Mouse (Mus musculus): ENCODE results near the gene Knop1.
A peak's percentile ranks its signal among the peaks of the same experiment; 100 is the strongest.

Knop1 gene

GRCm38 (mm10) chr7:118846329-118846728 is 9.7 kb downstream of the Knop1 start:
- DNase-seq (ENCODE audit: low read depth) = peak; percentile 20

- no peak for DNase-seq (ENCODE audit: low read depth)
These were observed 10.9 kb downstream of the Knop1 start for GRCm38 (mm10) chr7:118845141-118845540.

- DNase-seq (ENCODE audit: low read depth) = peak; percentile 21
These were observed 13.1 kb downstream of the Knop1 start for GRCm38 (mm10) chr7:118842938-118843337.

- DNase-seq (ENCODE audit: low read depth) = peak; percentile 60
These were observed 14.3 kb downstream of the Knop1 start for GRCm38 (mm10) chr7:118841796-118842195.

- DNase-seq (ENCODE audit: low read depth) = no peak
These were observed 14.9 kb downstream of the Knop1 start for GRCm38 (mm10) chr7:118841030-118841745.

- DNase-seq (ENCODE audit: low read depth) = no peak
These were observed 18.2 kb downstream of the Knop1 start for GRCm38 (mm10) chr7:118837901-118838300.

- peak; percentile 83 for DNase-seq (ENCODE audit: low read depth)
These were observed 28.1 kb downstream of the Knop1 start for GRCm38 (mm10) chr7:118827975-118828416.

GRCm38 (mm10) chr7:118824451-118824850 is 31.6 kb downstream of the Knop1 start:
- DNase-seq (ENCODE audit: low read depth) = no peak

- DNase-seq (ENCODE audit: low read depth) = no peak
These were observed 34.0 kb downstream of the Knop1 start for GRCm38 (mm10) chr7:118821887-118822556.

- no peak for DNase-seq (ENCODE audit: low read depth)
These were observed 34.7 kb downstream of the Knop1 start for GRCm38 (mm10) chr7:118821356-118821755.

- no peak for DNase-seq (ENCODE audit: low read depth)
These were observed 36.4 kb downstream of the Knop1 start for GRCm38 (mm10) chr7:118819666-118820065.

GRCm38 (mm10) chr7:118817741-118818140 is 38.3 kb downstream of the Knop1 start:
- DNase-seq (ENCODE audit: low read depth) = no peak

GRCm38 (mm10) chr7:118816275-118816674 is 39.8 kb downstream of the Knop1 start:
- DNase-seq (ENCODE audit: low read depth) = no peak

GRCm38 (mm10) chr7:118813592-118813991 is 42.5 kb downstream of the Knop1 start:
- DNase-seq (ENCODE audit: low read depth) = no peak

GRCm38 (mm10) chr7:118811407-118812106 is 44.5 kb downstream of the Knop1 start:
- peak; percentile 51 for DNase-seq (ENCODE audit: low read depth)

GRCm38 (mm10) chr7:118807899-118808298 is 48.2 kb downstream of the Knop1 start:
- DNase-seq (ENCODE audit: low read depth) = no peak

GRCm38 (mm10) chr7:118806631-118807411 is 49.2 kb downstream of the Knop1 start:
- DNase-seq (ENCODE audit: low read depth) = no peak

- DNase-seq (ENCODE audit: low read depth) = no peak
These were observed 52.6 kb downstream of the Knop1 start for GRCm38 (mm10) chr7:118803425-118803824.

- DNase-seq (ENCODE audit: low read depth) = no peak
These were observed 54.3 kb downstream of the Knop1 start for GRCm38 (mm10) chr7:118801791-118802190.

GRCm38 (mm10) chr7:118800112-118800734 is 55.8 kb downstream of the Knop1 start:
- peak; percentile 69 for DNase-seq (ENCODE audit: low read depth)

GRCm38 (mm10) chr7:118798105-118798570 is 57.9 kb downstream of the Knop1 start:
- peak; percentile 90 for DNase-seq (ENCODE audit: low read depth)
